Mouse (Mus musculus) activated CD4-positive, CD25-positive, alpha-beta regulatory T cell, adult 4 months (primary cell): Measurements from ENCODE around the gene Pdcd7. TPM values are rescaled to one million over a fixed set of nuclear protein-coding genes. Genes with fewer than 3 reads are reported as not detected.

ENCODE experiments used
- ATAC-seq: one replicate; pipeline ENCODE4 v1.8.0; 2017
- polyA plus RNA-seq, 2 experiments: library from polyadenylated mRNA; unstranded; fragments of 100-300 nt; shearing (Covaris generic); gene quantifications; one replicate each; pipeline ENCODE4 v1.2.1; 2017

Pdcd7 gene
- polyA plus RNA-seq, 2 experiments from 2014 or later, result 4.1 to 5.0 TPM

- no peak for ATAC-seq
Measured at GRCm38 (mm10) chr9:65399934-65400333, 54.0 kb downstream of the Pdcd7 start.

GRCm38 (mm10) chr9:65404331-65405183 lies 58.7 kb downstream of the Pdcd7 start:
- ATAC-seq, result no peak

- no peak for ATAC-seq
Measured at GRCm38 (mm10) chr9:65405184-65405449, 59.2 kb downstream of the Pdcd7 start.

GRCm38 (mm10) chr9:65407327-65407726 lies 61.4 kb downstream of the Pdcd7 start:
- no peak for ATAC-seq

- no peak for ATAC-seq
Measured at GRCm38 (mm10) chr9:65407861-65408260, 62.0 kb downstream of the Pdcd7 start.

- no peak for ATAC-seq
Measured at GRCm38 (mm10) chr9:65408871-65409295, 63.0 kb downstream of the Pdcd7 start.

Other genes starting within 250 kb of the Pdcd7 start
- gene Igdcc4, start 244.6 kb upstream of the Pdcd7 start, polyA plus RNA-seq, result under 1 TPM in 1 of 2 experiments, not detected in 1; 0.11 TPM
- gene Igdcc3, start 204.9 kb upstream of the Pdcd7 start, polyA plus RNA-seq, result not detected
- gene Parp16, start 150.8 kb upstream of the Pdcd7 start, polyA plus RNA-seq, result 1 to 10 TPM; 5.7 to 6.6 TPM
- gene Cilp, start 80.9 kb upstream of the Pdcd7 start, polyA plus RNA-seq, result not detected
- gene Clpx, start 51.8 kb upstream of the Pdcd7 start, polyA plus RNA-seq, result 10 to 100 TPM; 35.1 to 35.3 TPM
- gene Ubap1l, start 14.9 kb downstream of the Pdcd7 start, polyA plus RNA-seq, result not detected
- gene Kbtbd13, start 45.5 kb downstream of the Pdcd7 start, polyA plus RNA-seq, result not detected
- under 1 TPM in 1 of 2 experiments, not detected in 1; 0.19 TPM for gene Rasl12, start 52.4 kb downstream of the Pdcd7 start, polyA plus RNA-seq
- not detected for gene Slc51b, start 76.9 kb downstream of the Pdcd7 start, polyA plus RNA-seq
- 10 to 100 TPM; 23.1 to 29.6 TPM for gene Mtfmt, start 89.7 kb downstream of the Pdcd7 start, polyA plus RNA-seq
- gene Spg21, start 114.8 kb downstream of the Pdcd7 start, polyA plus RNA-seq, result 10 to 100 TPM; 73.7 to 88.9 TPM
- gene Ankdd1a, start 174.1 kb downstream of the Pdcd7 start, polyA plus RNA-seq, result under 1 TPM in 1 of 2 experiments, not detected in 1; 0.37 TPM
- 10 to 100 TPM; 48.8 to 64.6 TPM for gene Plekho2, start 233.9 kb downstream of the Pdcd7 start, polyA plus RNA-seq
- 1 to 10 TPM; 2.4 to 2.6 TPM for gene Pif1, start 241.1 kb downstream of the Pdcd7 start, polyA plus RNA-seq